Mouse (Mus musculus): Measurements from ENCODE around the gene Gm9913.

DNA sequence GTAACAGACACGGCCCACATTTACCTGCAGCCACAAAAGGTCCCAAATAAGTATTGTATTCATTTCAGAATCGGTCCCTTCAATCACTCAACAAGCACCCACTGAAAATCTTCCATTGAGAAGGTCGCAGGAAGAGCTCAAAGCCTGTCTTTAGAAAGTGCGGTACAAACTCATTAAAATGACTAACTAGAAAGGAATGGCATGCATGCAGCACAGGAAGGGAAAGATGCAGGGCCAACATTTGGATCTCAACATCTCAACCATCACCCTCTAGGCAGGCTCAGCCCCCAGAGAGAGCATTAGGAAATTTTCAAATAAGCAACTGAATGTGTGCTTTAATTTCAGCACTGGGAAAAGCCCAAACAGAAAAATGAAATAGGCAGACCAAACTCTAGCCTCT is 33.2 kb upstream of the Gm9913 start:
- no peak for TF ChIP-seq POLR2A (IDR thresholded peaks at IDR 0.05; ENCODE audit: borderline replicate concordance, insufficient read depth, low read length)
- TF ChIP-seq CTCF (IDR thresholded peaks at IDR 0.05; ENCODE audit: borderline replicate concordance, insufficient read depth, low read depth, low read length), result no peak
